Mouse (Mus musculus): ENCODE data around the gene Snrpd3. TPM values are rescaled to one million over a fixed set of nuclear protein-coding genes. Genes with fewer than 3 reads are reported as not detected.
"Not testable (repeated sequence)": the region's sequence is repeated elsewhere in the genome, so short reads cannot be mapped to it uniquely, and the experiment has no call there.

Snrpd3 gene
- polyA plus RNA-seq, 1 experiment from 2014 or later: 207 TPM

DNA sequence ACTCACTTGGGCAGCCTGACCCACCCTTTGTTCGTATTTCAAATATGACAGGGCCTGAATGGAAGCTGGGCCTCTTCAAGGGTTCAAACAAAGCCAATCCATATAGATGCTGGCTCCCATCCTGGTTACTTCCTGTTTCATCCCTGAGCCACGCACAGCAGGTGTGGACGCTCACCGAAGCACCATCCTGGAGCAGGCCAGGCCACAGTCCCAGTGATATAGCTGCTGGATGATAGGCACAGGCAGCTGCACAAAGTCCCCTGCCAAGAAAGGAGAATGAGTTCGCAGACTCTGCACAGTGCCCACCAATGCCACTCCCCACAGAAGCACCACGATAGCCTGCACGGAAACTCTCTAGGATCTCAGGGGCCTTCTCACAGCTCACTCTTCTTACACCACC, 5.5 kb upstream of the Snrpd3 start:
- Histone ChIP-seq H3K36me3 (ENCODE audit: inconsistent target) (peaks cover 45% of the 10 kb centered on the region), H3K79me2 (ENCODE audit: inconsistent target) (peaks cover 36% of the 10 kb centered on the region; the same call in 1 of the 2 replicates), H3K4me3 (ENCODE audit: inconsistent target) (no peak overlapping the region), H3K27ac (no peak overlapping the region)
- WGBS (ENCODE audit: missing documents): 97% methylated on average over 6 of the region's 7 CpGs

DNA sequence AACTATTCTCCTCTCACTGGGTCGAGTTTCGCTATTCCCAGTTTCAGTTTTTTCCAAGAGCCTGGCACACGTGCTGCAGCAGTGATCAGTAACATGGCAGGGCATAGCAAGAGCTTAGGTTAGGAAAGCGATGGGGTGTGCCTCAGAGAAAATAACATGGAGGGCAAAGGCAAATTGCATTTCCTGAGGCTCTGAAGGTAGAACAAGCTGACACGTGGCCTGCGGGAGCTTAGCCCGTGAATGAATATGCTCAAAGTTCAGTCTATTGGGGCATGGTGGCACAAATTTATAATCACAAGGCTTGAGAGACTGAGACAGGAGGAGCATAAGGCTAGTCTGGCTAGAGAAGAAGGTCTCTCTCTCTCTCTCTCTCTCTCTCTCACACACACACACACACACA, 4.6 kb upstream of the Snrpd3 start:
- Histone ChIP-seq H3K4me3 (ENCODE audit: inconsistent target) (no peak overlapping the region), H3K79me2 (ENCODE audit: inconsistent target) (peaks cover 37% of the 10 kb centered on the region; the same call in 1 of the 2 replicates), H3K36me3 (ENCODE audit: inconsistent target) (peaks cover 42% of the 10 kb centered on the region), H3K27ac (no peak overlapping the region)
- 88% methylated on average over 7 of the region's 7 CpGs for WGBS (ENCODE audit: missing documents)

DNA sequence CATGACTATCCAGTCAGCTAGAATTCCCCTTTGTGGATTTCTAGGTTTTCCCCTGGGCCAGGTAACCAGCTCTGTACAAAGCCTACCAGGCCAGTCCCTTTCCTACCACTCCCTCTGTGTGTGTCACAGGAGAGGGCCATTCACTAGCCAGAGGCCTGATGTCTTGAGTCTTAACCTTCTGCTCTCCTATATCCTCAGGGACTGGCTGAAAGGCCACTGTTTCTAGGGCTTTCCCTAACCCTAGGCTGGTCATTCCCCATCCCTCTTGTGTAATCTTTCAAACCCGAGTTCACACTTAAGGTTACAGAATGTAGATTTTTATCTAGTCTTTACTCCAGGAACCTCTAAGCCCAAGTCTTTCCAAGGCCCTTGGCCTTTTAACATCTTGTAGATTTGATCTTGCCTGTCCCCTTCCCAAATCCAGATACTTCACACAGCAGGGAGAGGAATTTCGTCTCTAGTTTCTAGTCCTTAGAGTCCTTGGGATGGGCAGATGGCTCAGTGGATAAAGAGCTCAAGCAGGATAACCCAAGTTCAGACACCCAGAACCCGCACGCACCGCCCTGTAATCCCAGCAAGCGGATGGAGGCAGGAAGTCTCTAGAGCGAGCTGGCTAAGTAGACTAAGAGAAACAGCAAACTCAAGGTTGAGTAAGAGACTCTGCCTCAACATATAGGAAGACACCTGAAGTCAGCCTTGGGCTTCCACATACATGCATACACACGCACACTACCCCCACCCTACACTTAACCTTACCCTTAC, 3.9 kb upstream of the Snrpd3 start:
- Histone ChIP-seq H3K79me2 (ENCODE audit: inconsistent target) (peaks cover 44% of the 10 kb centered on the region), H3K27ac (no peak overlapping the region), H3K36me3 (ENCODE audit: inconsistent target) (peaks cover 35% of the 10 kb centered on the region), H3K4me3 (ENCODE audit: inconsistent target) (no peak overlapping the region)
- 92% methylated on average over 8 of the region's 8 CpGs for WGBS (ENCODE audit: missing documents)

DNA sequence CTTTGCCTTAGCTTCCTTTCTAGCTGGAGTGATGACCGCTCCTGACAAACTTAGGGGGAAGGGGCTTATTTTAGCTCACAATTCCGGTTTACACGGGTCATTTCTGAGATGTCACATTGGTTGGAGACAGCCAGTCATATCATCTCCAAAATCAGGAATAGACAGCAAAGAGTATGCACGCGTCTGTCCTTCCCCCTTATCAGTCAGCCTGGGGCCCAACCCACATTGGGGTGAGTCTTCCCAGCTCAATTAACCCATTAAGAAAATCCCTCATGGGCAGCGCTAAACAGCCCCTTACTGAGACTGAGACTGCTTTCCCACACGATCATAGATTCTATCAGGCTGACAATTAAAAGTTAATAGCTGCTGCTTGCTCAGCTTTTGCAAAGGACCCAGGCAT, 3.0 kb upstream of the Snrpd3 start:
- Histone ChIP-seq H3K4me3 (ENCODE audit: inconsistent target) (no peak overlapping the region), H3K36me3 (ENCODE audit: inconsistent target) (peaks cover 26% of the 10 kb centered on the region), H3K79me2 (ENCODE audit: inconsistent target) (peaks cover 52% of the 10 kb centered on the region), H3K27ac (no peak overlapping the region)
- WGBS (ENCODE audit: missing documents): 91% methylated on average over 7 of the region's 7 CpGs

DNA sequence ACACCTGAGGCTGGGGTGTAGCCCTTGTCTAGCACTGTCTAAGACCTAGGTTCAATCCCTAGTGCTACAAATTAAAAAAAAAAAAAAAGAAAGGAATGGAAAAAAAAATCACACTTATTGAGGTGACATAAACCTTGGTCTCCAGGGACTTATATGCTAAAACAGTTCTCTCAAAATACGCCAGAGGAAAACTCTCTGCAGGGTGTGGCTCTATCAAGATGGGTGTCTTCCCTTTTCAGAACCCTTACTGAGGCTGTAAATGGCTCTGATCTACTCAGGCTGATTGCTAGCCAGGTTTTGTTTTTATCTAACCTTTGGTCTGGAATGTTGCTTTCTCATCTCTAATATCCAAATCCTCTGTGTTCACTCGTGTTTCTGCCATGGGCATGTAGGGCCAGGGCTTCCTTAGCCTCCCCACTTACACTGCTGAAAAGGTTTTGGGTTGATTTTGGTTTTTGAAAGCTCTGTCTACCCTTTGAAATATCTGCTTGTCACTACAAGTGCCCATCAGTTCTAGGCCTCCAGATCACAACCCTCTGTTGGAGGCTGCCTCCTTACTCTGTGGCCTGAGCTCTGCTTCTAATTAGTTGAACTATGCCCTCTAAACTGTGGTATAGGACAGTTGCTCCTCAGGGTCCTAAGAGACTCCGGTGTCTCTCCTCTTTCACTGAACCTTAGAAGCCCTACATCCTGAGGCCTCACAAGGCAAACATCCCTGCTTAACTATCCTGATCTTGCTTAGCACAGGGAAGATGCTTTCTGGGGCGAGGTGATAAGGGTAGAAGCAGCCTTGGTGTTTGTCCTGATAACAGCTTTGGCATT, 1.9 kb upstream of the Snrpd3 start:
- WGBS (ENCODE audit: missing documents): 88% methylated on average over 4 of the region's 4 CpGs
- H3K36me3 ChIP-seq (ENCODE audit: inconsistent target): peaks cover 16% of the 10 kb centered on the region

DNA sequence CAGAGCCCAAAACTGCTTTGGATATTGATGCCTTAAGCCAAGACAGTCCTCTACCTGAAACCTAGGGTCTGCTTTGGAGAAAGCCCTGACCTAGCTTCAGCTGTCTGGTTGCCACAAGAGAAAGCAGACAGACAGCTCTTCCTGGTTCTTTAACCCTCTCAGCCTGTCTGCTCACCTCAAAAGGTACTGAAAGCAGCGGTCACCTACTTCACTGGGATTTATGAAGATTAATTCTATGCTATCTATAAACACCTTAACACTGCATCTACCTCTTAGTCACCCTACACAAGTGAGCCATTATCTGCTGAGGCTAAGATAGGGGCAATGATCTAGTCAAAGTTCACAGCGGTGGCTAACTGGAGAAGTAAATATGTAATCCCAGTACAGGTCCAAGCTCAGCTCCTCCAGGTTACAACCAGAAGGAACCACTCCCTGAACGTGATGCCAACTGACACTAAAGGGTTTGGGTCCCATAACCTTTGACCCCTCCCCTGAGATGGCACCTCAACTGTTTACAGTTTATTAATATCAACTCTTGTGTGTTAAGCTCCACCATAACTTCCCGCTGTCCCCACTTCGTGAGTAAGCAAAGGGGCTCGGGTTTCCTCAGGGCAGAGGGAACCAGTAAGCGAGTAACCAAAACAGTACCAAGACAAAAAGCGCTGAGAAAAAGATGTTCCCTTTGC, 1.2 kb upstream of the Snrpd3 start:
- peak overlapping the region; percentile 64 for H3K4me3 ChIP-seq (ENCODE audit: inconsistent target)
- WGBS (ENCODE audit: missing documents): 24% methylated on average over 8 of the region's 8 CpGs
- H3K79me2 ChIP-seq (ENCODE audit: inconsistent target): peaks cover 71% of the 10 kb centered on the region
- peak overlapping the region; percentile 57 for H3K27ac ChIP-seq
- H3K36me3 ChIP-seq (ENCODE audit: inconsistent target): peaks cover 8% of the 10 kb centered on the region

More for the DNA sequence above, 1.9 kb upstream of the Snrpd3 start:
- Histone ChIP-seq H3K79me2 (ENCODE audit: inconsistent target) (peaks cover 63% of the 10 kb centered on the region), H3K27ac (no peak overlapping the region), H3K4me3 (ENCODE audit: inconsistent target) (no peak overlapping the region; the same call in 1 of the 2 replicates)

DNA sequence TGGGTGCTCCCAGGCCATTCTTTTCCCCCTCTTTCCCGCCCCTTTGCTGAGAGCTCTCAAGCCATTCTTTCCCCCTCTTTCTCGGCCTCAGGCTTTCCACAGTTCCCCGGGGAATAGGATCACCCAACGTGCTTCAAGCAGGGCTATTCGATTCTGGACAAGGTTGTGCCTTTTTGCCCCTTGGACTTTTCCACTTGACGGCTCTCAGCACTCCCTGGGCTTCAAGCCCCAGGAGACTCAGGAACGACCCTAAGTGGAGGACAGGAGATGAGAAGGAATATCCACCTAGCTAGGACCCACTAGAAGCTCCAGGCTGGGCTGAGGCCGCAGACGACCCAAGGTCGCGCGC, 653 bp upstream of the Snrpd3 start:
- Histone ChIP-seq H3K27ac (peak overlapping the region; percentile 57), H3K36me3 (ENCODE audit: inconsistent target) (peaks cover 3% of the 10 kb centered on the region; the same call in 1 of the 2 replicates), H3K4me3 (ENCODE audit: inconsistent target) (peak overlapping the region; percentile 64), H3K79me2 (ENCODE audit: inconsistent target) (peaks cover 76% of the 10 kb centered on the region)
- WGBS (ENCODE audit: missing documents): 2% methylated on average over 12 of the region's 12 CpGs

DNA sequence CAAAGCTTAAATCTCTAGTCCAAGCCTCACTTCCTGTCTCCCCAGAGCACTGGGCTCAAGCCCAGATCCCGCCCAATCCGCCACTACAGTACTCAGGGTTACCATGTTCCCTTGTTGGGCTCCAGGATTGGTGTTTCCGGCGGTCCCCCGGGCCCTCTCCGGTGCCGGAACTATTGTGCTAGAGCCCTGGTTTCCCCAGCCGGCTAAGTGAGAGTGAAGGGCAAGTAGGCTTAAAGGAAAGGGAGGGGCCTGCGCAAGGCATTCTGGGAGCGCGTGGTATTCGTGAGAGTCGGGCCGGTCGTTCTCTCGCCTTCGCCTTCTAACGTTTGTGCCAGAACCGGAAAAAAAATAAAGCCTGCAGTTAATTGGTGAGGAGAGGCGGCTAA, 400 bp downstream of the Snrpd3 start, which contains the start of gene Gucd1:
TSS of gene Gucd1 (minus strand) at position 215 of the 386 bp plus-strand sequence.
- WGBS (ENCODE audit: missing documents): 1% methylated on average over 20 of the region's 20 CpGs
- Histone ChIP-seq H3K36me3 (ENCODE audit: inconsistent target) (no peaks in the 10 kb centered on the region), H3K4me3 (ENCODE audit: inconsistent target) (peak within 1 kb of the TSS; percentile 100), H3K27ac (peak within 1 kb of the TSS; percentile 96), H3K79me2 (ENCODE audit: inconsistent target) (peaks cover 86% of the 10 kb centered on the region)

DNA sequence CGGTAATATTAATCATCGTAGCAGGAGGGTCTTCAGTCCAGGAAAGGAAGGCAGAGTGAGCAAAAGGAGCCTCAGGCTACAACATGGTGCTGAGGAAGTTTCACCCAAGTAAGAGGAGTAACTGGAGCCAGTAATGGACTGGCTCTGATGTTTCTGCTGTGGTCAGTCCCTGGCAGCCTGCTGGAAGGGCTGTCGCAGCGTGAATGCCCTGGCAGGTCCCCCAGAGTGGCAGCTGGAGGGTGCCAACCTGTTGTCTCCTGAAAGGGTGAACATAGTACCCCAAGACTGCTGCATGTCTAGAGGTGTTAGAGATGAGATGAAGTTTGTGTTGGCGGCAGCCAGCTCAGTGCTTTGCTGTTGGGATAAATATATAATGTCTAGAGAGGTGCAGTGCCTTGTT, 3.2 kb downstream of the Snrpd3 start:
- Histone ChIP-seq H3K79me2 (ENCODE audit: inconsistent target) (peaks cover 91% of the 10 kb centered on the region), H3K36me3 (ENCODE audit: inconsistent target) (peaks cover 10% of the 10 kb centered on the region; the same call in 1 of the 2 replicates), H3K4me3 (ENCODE audit: inconsistent target) (no peak overlapping the region), H3K27ac (no peak overlapping the region)
- WGBS (ENCODE audit: missing documents): 94% methylated on average over 5 of the region's 5 CpGs

DNA sequence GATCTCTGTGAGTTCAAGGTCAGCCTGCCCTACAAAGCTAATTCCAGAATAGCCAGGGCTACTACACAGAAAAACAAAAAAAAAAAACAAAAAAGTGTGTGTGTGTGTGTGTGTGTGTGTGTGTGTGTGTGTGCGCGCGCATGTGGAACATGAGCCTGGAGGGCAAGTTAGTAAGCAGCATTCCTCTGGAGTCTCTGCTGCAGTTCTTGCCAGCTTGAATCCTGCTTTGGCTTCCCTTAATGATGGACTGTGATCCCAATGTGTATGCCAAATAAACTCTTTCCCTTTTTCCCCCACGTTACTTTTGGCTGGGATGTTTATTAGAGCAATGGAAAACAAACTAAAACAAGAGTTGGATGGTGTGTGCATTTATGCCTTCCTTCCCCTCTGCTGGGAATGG, 4.3 kb downstream of the Snrpd3 start:
- Histone ChIP-seq H3K36me3 (ENCODE audit: inconsistent target) (peaks cover 10% of the 10 kb centered on the region; the same call in 1 of the 2 replicates), H3K4me3 (ENCODE audit: inconsistent target) (no peak overlapping the region), H3K79me2 (ENCODE audit: inconsistent target) (peaks cover 91% of the 10 kb centered on the region), H3K27ac (no peak overlapping the region)
- 100% methylated on average over 1 of the region's 4 CpGs for WGBS (ENCODE audit: missing documents)

DNA sequence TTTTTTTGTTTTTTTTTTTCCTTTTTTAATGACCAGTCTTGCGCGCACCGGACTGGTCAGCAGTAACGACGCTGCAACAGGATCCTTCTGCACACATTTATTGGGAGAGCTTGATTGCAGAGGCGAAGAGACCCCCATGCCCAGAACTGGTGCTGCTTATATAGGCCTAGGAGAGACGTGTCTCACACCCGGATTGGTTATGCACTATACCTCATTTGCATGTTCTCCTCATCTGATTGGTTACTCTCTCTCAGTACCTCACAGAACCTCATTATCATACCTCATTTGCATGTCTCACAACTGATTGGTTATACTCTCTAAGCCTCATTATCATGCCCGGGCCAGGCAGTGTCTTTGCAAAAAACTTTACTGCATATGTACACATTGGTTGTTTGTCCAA, 8.1 kb downstream of the Snrpd3 start:
- 94% methylated on average over 8 of the region's 9 CpGs for WGBS (ENCODE audit: missing documents)
- not testable (repeated sequence) for H3K27ac ChIP-seq; H3K4me3 ChIP-seq (ENCODE audit: inconsistent target)
- Histone ChIP-seq H3K79me2 (ENCODE audit: inconsistent target) (peaks cover 100% of the 10 kb centered on the region), H3K36me3 (ENCODE audit: inconsistent target) (peaks cover 10% of the 10 kb centered on the region; the same call in 1 of the 2 replicates)

DNA sequence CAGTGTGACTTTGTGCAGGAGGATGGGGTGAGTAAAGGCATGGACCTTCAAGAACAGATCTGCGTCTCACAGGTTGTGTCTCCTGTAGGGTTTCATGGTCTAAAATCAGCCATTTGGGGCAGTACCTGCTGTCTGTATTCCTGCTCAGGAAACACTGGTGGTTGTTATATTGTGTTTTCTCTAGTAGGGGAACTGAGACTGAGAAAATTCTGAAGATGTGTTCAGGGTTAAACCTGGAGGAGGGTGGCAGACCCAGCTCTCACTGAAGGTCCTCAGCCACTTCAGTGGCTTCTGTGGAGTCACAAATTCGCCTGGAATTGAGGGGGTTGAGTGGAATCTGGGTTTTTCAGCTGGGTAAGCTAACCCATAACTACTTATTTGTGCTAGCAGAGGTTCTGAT, 13.0 kb downstream of the Snrpd3 start:
- peaks cover 32% of the 10 kb centered on the region for H3K36me3 ChIP-seq (ENCODE audit: inconsistent target)
- H3K79me2 ChIP-seq (ENCODE audit: inconsistent target): peaks cover 66% of the 10 kb centered on the region
- no peak overlapping the region for H3K4me3 ChIP-seq (ENCODE audit: inconsistent target)
- H3K27ac ChIP-seq: no peak overlapping the region
- WGBS (ENCODE audit: missing documents): 100% methylated on average over 2 of the region's 2 CpGs

DNA sequence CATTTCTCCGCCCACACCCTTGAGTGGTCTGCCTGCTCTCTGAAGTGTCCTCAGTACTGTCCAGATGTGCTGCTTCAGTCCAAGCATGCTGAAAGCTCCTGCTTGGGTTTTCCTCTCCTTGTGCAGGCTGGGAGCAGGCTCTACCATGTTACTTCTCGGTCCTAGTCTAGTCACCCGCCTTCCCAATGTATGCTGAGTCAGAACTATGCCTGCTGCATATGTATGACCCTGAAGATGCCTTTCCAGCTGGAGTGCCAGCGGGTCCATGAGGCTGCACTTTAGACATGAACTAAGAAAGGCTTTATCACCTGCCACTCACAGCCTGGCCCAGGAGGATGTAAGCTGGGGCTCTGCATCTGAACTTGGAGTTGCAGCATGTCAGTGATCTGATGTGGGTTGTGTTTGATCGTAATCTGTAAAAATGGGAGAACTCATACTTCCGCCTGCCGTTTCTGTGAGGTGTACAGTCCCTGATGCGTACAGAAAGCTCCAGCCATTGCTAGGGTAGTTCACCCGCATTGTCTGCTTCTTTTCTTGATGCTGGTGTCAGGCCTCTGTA, 14.3 kb downstream of the Snrpd3 start:
- Histone ChIP-seq H3K4me3 (ENCODE audit: inconsistent target) (no peak overlapping the region), H3K79me2 (ENCODE audit: inconsistent target) (peaks cover 53% of the 10 kb centered on the region), H3K27ac (no peak overlapping the region), H3K36me3 (ENCODE audit: inconsistent target) (peaks cover 39% of the 10 kb centered on the region)
- WGBS (ENCODE audit: missing documents): 86% methylated on average over 9 of the region's 9 CpGs

DNA sequence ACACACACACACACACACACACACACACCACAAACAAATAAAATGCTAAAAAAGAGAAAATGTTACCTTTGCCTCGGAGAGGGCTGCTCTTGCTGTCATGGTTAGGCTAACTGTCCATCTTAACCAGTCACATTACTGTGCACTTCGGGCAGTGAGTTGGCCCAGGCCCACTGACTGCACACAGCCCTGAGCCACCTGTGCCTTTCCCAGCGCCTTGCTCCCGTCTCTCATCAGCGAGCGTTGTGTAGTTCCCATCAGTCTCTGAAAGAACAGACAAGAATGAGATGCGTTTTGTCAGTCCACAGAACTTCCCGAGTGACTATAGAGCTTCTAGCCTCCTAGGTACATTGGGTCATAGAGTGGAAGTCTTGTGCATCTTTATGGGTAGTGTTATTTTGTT, 16.9 kb downstream of the Snrpd3 start:
- WGBS (ENCODE audit: missing documents): 94% methylated on average over 8 of the region's 8 CpGs
- Histone ChIP-seq H3K36me3 (ENCODE audit: inconsistent target) (peaks cover 39% of the 10 kb centered on the region), H3K27ac (no peak overlapping the region), H3K4me3 (ENCODE audit: inconsistent target) (no peak overlapping the region), H3K79me2 (ENCODE audit: inconsistent target) (peaks cover 27% of the 10 kb centered on the region; the same call in 1 of the 2 replicates)

Measured in macrophage (primary cell).